Mouse (Mus musculus) layer of hippocampus, postnatal 10 days (tissue): ENCODE measurements around the gene Tmem206. TPM values are rescaled to one million over a fixed set of nuclear protein-coding genes. Genes with fewer than 3 reads are reported as not detected.

Source experiments
- DNase-seq, 2 experiments: peaks; one replicate each; pipeline ENCODE4 v3.0.0; 2021; ENCODE audit warnings: low spot score in 2 of 2
- total RNA-seq, 2 experiments: library from RNA; stranded (reverse); gene quantifications; 2 replicates each; pipeline ENCODE4 v1.2.3; 2021

Gene Tmem206
- total RNA-seq, 2 experiments from 2014 or later: 12.1 to 12.8 TPM

DNA sequence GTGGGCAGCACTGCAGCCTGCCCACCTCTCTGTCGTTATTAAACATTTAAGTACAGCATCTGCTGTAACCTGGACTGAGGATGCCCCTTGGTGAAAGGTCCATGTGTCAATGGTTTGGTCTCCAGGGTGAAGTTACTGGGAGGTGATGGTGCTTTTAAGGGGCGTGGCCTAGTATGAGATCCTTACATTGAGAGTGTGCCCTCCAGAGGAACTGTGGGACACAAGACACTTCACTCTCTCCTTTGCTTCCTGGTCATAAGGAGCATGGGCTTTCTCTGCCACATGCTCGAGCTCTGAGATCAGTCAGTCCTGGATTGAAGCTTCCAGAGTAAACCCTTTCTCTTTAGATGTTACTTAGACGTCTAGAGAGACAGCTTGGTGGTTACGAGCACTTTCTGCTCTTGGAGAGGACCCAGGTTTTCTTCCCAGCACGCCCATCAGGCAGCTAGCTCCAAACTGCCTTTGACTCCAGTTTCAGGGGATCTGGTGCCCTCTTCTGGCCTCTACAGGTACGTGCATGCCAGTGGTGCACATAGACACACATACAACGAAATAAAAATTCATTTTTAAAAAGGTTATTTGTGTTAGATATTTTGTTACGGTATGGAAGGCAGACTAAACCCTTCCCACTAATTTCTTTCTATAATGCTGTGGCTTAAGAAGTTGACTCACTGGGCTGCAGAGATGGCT, 17.8 kb upstream of the Tmem206 start:
- no peak for DNase-seq

DNA sequence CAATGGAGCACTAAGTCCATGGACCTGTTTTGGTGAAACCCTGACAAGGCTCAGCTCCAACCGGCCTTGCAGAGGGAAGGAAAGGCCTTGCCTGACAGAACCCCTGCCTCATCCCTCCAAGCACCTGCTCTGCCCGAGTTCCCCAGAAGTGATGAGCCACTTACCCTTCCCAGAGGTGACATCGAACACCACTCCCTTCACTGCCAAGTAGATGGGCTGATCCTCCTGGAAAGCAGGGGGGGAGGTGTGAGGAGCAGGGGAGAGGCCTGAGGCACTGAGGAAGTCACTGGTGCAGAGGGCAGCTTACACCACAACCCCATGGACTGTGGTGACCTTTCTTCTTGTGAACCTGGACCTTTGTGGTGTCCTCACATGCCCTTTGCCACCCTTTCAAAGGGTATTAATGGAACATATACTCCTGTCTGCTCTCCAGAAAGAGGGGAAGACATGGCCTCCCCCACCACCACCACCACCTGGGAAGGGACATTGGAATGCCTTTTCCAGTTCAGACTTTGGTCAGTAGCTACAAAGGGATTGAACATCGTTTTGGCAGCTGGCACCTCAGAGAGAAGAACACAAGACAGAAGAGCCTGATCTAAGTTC, 14.3 kb upstream of the Tmem206 start:
- DNase-seq: no peak

DNA sequence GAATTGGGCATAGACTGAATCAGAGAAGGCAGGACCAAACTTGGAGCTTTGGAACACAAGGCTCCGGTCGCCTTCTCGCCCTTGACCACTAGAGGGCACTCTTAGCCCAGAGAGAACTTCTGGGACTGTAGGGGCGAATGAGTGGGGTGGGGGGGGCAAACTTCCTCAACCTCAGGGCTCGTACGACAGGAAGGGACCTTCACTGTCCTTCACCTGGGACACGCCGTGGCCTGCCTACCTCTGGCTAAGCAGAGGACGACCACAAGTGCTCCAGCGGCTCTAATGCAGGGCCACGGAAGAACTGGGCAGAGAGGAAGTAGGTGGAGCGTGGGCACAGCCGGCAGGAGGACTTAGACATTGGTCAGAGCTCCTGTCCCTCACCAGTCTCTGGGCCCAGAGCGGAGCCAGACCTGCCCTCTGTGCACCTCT, 13.2 kb upstream of the Tmem206 start:
- DNase-seq: peak; percentile 83 to 86

DNA sequence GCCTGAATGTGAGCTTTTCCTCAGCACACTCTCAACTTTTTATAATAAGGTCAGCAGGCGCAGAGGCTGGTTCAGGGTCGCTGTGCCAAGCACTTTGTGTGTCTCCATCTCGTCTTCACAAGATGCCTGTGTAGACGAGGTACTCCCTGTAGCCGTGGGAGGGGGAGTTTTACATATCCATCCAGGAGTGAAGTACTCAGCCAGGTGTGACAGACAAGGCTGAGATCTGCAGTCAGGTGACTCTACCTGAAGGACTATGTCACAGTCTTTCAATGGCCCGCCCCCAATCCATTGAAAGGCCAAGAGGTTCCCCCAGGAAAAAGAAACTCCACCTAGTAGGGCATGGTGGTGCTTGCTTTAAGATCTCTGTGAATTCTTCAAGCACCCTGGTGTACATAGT, 12.6 kb upstream of the Tmem206 start:
- DNase-seq: no peak

DNA sequence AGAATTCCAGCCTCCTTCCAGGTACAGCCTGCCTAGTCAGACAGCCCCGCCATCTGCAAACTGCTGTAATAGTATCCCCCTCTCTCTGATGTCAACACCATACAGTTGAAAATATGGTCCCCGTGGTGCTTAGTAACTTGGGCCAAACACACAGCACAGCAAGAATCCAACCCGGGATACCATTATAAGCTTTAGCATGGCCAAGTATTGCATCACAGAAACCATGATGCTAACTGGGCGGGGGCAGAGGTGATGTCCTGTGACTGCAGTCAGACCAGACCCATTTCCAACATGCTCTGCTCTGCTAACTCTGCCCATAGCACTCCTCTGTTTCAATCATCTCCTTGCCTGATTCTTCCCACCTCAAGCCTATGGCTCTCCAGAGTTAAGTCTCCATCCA, 11.8 kb upstream of the Tmem206 start:
- DNase-seq: no peak

DNA sequence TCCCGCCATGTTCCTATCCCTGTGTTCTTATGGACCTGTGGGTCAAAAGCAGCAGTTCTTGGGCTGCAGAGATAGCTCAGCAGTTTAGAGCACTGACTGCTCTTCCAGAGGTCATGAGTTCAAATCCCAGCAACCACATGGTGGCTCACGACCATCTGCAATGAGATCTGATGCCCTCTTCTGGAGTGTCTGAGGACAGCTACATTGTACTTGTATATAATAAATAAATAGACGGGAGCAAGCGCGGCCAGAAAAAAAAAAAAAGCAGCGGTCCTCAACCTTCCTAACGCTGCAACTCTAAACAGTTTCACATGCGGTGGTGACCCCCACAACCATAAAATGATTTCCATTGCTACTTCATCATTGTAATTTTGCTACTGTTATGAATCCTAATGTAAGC, 8.9 kb upstream of the Tmem206 start:
- DNase-seq: no peak

DNA sequence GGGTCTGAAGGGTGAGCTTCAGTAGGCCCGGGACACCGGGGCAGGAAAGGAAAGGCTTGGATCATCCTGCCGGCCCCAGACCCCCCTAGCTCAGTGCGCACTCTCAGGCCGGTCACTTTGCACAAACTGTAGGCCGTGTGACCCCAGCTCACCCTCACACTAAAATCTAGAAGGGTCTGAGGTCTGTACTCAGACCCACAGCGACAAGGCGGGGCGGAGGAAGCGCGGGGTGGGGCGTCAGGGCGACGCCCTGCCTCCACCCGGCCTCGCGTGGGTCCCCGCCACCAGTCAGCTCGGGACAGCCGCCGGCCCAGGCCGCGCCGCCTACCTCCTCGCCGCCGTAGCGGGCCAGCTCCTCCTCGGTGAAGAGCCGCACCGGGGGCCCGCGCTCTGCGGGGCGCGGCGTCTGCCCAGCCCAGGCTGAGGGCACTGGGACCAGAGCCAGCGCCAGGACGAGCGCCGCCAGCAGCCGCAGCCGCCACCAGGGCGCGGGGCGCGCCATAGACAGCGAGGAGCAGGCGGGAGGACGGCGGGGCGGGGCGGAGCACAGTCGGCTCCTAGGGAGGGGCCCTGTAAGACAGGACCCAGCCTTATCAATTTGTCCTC, 8.0 kb upstream of the Tmem206 start, which contains the start of gene Nenf:
TSS of gene Nenf (minus strand) at position 604 of the 606 bp plus-strand sequence.
- peak; percentile 70 to 79 for DNase-seq

DNA sequence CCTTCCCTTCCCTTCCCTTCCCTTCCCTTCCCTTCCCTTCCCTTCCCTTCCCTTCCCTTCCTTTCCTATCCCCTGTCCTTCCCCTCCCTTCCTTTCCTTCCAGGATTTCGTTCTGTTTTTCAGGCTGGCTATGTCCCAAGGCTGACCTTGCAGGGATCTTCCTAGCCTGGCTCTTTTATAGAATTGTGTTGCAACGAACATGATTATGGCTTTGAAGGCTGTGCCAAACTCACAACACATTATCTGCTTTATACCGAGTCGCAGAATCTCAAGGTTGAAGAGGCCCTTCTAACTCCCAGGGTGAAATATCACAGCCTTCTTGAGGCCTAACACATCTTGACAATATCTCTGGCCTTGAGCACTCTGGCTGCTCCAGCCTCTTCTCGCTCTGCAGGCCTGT, 7.0 kb upstream of the Tmem206 start:
- no peak for DNase-seq

DNA sequence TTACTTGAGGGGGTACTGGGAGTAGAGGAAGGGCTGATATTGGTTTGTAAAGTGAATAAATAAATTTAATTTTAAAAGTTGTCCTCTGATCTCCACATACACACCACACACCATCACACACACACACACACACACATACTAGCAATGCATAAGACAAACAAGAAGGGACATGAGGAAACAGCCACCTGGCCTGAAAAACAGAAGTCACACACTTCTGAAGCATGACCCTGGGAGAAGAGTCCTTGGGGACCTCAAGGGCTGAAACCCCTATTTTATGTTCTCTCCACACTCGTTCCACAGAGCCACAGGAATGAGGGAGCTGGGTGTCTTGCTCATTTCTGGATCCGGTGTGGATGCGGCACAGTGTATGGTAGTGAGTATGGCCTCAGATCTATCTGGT, 2.3 kb upstream of the Tmem206 start:
- DNase-seq: no peak

DNA sequence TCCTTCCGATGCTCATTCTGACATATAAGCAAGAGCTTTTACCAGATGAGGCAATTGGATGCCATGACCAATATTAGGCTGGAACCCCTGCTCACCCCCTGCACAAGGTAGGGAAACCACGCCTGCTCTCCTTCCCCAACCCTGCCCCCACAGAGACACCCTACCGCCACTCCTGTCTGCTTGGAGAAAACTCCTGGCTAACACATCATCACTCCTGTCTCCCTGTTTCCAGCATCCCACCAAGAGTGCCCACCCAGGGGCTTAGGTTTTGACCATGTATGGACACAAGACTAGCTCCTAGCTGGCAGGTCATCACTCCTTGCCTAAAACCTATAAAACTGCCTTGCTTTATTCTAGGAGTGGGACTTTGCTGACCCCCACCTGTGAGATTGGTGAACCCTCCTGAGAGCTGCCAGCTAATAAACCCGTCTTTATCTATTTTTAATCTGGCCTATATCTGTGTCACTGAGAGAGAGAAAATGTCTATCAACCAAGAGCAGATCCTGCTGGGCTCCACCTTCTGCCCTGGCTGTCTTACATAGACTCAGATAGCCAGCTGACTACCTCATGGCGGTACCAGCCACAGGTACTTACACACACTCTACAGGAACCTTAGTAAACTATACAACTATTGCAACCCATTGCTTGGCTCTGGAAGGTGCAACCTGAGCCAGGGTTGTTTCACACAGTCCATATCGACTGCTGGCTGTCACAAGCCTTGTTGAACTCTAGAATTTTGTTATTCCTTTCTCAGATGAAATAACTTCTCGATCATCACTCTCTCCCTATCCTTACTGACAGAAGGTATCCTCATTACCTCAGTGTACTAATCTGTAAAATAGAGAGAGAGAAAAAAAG, 750 bp upstream of the Tmem206 start:
- DNase-seq: no peak

DNA sequence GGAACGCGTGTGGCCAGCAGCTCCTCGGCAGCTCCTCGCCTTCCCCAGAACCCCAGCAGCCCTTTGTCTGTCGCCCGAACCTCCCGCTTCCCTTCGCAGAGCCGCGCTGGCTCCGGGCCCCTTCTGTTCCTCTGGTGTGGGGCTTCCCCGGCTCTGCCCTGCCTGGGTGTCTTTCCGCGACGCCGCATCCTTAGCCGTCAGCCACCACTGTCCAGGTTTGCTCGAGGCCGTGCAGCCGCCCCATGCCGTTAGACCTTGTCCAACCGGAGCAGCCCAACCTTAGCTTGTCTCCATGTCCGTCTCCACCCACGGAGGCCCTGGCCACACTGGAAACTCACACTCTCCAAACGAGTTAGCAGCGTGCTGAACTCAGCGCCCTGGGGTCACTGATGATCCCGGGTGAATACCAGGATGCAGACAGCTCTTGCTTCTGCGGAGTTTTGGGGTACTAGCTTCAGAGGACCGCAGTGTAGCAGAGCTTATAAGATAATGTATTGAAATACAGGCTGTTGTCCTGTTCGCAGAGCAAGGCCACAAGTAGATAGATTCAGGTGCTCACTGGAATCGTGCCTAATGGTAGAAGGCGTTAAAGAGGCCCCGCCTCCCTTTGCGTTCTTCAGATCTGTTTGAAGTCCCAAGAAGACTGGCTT, 646 bp downstream of the Tmem206 start:
- DNase-seq: no peak

DNA sequence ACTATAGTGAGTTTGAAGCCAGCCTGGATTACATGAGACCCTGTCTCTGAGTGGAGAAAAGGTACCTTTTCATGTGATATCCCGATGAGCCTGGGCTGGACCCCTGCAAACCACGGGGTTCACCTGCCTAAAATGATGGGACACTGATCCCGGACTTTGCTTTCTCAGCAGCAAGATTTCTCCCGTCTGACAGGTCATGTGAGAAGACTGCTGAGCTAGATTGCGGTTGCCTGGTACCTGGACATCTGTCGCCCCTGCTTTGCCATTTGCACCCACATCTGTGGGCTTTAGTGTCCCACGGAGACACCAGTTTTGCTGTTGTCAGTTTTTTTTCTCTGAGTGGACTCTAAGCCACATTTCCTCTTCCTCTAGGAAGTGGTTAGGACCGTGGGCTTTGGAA, 1.5 kb downstream of the Tmem206 start:
- DNase-seq: no peak

DNA sequence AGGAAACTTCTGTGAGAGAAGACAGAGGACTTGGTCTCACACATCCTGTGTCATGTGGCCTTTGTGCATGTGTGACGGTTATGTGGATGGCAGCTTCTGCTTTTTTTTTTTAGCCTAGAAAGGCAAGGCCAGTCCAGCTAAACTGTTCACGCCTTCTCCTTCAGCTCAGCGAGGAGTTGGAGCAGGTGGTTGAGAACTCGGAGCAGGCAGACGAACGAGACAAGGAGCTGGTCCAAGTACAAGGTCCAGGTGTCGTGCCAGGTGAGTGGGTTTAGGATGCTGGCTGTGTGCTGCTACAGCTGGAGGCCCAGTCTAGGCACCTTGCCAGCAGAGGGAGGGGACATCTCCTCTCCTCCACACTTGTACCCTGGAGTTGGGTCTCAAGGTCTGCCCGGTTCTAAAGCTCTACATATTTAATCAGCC, 2.3 kb downstream of the Tmem206 start:
- DNase-seq: peak; percentile 35 to 41

DNA sequence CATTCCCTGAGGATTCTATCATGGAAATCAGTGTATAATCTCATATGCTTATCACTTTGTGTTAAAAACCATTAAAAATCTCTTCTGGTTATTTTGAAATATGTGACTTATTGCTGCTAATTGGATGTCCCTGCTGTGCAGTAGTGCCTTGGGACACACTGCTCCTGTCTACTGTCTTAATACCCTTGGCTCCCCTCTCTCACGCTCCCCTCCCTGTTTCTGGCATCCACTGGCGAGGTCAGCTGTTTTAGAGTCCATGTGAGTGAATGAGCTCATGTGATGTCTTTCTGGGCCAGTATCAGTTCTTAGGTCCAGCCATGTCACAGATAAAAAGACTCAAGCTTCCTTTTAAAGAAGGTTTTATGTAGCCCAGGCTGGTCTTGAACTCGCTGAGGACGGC, 4.6 kb downstream of the Tmem206 start:
- no peak for DNase-seq

DNA sequence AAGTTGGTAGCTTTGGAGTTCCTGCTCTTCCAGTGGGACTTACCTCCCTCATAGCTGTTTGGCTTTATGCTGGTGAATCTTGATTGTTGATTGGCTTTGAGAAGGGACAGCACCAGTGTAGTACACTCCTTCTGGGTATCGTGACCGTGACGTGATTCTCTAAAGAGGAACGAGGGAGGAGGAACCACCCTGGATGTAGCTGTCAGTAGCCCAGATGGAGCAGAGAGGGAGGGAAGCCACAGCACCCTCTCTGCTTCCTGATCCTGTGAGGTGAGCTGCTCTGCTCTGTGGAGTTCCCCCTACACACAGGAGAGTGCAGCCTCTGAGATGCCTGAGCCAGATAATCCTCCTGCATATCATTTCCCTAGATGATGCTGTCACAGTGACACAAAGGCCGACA, 8.8 kb downstream of the Tmem206 start:
- no peak for DNase-seq

DNA sequence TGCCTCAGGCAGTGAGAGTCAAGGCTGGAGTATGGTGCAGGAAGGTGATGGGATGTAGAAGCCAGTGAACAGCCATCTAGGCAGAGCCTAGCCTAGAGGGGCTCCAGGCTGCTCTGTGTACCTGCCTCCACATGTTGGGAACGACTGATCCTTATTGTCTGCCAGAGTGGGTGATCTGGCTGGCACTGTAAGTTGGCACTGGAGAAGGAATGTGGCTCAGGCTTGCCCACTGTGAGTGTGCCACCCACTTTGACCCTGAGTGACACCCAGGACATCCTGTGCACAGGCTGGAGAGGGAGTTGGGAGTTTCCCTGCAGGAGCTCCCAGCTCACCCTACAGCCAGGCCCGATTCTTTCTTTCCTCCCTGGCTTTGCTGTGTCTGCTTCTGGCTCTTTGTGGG, 14.2 kb downstream of the Tmem206 start:
- no peak for DNase-seq

DNA sequence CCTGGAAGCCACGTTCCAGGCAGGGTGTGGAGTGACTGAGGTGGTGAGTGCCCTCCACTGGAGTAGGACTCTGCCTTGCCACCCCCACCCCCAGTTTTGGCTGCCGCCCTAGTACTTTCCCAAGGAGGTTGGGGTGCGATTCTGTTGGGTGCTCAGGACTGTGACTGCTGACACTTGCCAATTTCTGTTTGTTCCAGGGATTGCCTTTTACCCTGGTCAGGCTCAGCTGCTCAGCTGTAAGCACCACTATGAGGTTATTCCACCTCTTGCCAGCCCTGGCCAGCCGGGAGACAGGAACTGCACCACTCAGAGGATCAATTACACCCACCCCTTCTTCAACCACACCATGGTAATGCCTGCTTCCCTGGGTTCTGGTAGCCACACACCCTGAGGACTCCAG, 14.8 kb downstream of the Tmem206 start:
- DNase-seq: no peak

DNA sequence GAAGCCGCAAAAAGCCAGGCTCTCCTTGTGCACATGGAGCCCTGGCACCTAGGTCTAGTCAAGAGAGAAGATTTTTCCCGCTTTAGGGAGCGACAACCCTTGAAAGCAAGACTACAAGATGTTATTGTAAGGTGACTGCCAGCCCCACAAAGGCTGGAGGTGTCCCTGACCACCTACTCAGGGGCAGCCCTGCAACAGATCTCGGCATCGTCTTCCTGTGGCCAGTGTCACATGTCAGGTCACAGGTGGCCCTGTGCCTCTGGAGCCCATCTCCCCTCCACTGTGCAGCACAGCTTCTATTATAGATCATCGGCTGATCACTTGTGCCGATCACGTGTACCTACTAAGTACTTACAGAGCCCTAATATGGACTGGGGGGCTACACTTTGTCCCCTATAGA, 21.9 kb downstream of the Tmem206 start:
- DNase-seq: no peak

DNA sequence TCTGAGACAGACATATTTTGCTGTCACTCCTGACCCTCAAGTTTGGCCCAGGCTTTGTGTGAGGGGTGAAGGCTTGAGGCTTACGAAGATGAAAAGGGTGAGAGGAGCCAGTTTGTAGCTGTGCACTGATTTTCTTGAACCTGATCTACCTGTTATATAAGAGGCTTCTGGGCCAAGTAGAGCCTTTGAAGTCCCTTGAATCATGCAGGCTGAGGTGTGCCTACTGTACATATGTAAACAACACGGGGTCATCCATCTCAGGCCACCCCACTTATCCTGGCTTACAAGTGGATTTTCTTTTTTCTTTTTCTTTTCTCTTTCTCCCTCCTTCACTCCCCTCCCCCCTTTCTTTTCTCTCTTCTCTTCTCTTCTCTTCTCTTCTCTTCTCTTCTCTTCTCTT, 22.9 kb downstream of the Tmem206 start:
- no peak for DNase-seq

DNA sequence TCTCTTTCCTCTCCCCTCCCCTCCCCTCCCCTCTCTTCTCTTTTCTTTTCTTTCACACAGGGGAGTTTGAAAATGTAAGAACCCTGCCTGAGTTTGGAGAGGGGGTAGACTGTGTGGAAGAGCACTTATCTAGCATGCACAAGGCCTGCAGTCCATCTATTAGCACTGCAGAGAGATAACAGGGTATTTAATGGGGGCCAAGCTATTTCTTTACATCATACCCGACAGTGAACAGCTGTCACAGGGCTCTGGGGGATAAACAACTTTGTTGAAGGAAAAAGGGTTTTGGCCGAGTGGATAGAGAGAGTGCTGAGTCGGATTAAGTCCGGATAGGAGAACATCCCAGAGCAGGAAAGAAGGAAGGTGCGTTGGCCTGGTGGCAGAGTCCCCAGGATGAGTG, 23.3 kb downstream of the Tmem206 start:
- no peak for DNase-seq

DNA sequence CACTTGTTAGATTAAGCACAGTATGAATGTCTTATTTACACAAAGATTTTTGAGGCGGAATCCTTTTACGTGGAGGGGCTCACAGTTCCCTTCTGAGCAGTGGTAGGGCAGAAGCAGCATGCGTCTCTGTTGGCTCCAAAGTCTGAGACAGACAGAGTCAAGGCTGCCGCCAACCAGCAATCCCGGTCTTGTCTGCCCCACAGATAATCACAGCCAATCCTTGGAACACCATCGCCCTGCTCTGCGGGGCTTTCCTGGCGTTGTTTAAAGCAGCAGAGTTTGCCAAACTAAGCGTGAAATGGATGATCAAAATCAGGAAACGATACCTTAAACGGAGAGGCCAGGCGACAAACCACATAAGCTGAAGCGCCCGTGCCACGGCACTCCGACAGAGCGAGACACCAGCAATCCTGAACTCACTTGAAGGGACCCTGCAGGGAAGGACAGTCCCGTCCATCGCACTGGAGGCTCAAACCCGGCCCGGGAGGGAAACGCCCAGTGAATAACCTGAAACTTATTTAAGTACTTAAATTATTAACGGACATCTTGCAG, 23.9 kb downstream of the Tmem206 start:
- no peak for DNase-seq
